Mouse (Mus musculus) heart, postnatal 0 days (tissue): ENCODE measurements around the gene Tmem30c.

ENCODE experiments used
- CTCF ChIP-seq: IDR thresholded peaks from 2 replicates; pipeline ENCODE4 v1.5.1; 2016; ENCODE audit warnings: antibody characterized with exemption, control low read depth, low read depth
- EP300 ChIP-seq: IDR thresholded peaks from 2 replicates; pipeline ENCODE4 v1.6.1; 2016; ENCODE audit warnings: antibody characterized with exemption, low read depth

DNA sequence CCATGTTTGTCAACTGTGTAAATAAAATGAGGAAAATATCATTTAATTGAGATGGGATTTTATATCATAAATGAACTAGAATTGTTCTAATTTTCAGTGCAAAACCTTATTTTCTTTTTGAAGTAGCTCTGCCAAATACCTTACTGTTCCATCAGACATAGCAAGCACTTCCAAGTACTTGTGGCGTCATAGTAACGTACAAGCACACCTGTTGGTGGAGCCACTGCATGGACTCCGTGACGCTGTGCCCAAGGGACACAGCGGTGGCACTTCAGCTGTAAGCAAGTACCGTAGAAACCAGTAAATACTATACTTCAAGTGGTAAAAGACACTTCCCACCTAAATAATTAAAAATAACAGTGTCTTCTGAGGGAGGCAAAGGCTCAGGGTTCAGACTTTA, 72.3 kb downstream of the Tmem30c start:
- TF ChIP-seq CTCF = no peak
- TF ChIP-seq EP300 = no peak
